Mouse (Mus musculus) testis, adult 2 months (tissue): ENCODE measurements around the gene Gpr33. TPM values are rescaled to one million over a fixed set of nuclear protein-coding genes. Genes with fewer than 3 reads are reported as not detected.

Experiments
- H3K27ac ChIP-seq: fragments of 200-500 bp; 2 replicates; pipeline ENCODE4 v1.5.1; 2012; ENCODE audit warnings: low read depth, low read length; ENCODE audit not compliant: control insufficient read depth, insufficient read depth
- H3K27me3 ChIP-seq: fragments of 200-500 bp; 2 replicates; pipeline ENCODE4 v1.6.1; 2012; ENCODE audit warnings: mild to moderate bottlenecking, low read length, moderate library complexity; ENCODE audit not compliant: control insufficient read depth, insufficient read depth
- H3K36me3 ChIP-seq: fragments of 200-500 bp; 2 replicates; pipeline ENCODE4 v1.6.1; 2012; ENCODE audit warnings: mild to moderate bottlenecking, low read length; ENCODE audit not compliant: control insufficient read depth, insufficient read depth
- H3K4me1 ChIP-seq: fragments of 200-500 bp; 2 replicates; pipeline ENCODE4 v1.6.1; 2012; ENCODE audit warnings: low read length; ENCODE audit not compliant: control insufficient read depth, insufficient read depth
- H3K4me3 ChIP-seq: fragments of 200-500 bp; 2 replicates; pipeline ENCODE4 v1.5.1; 2012; ENCODE audit warnings: low read depth, mild to moderate bottlenecking, low read length, moderate library complexity, mixed read lengths; ENCODE audit not compliant: control insufficient read depth
- CTCF ChIP-seq: fragments of 200-500 bp; IDR thresholded peaks from 2 replicates; pipeline ENCODE4 v1.5.1; 2012; ENCODE audit warnings: low read depth, mild to moderate bottlenecking, inconsistent platforms, low read length, moderate library complexity; ENCODE audit not compliant: control insufficient read depth, insufficient read depth, insufficient replicate concordance
- POLR2A ChIP-seq: fragments of 200-500 bp; IDR thresholded peaks from 2 replicates; pipeline ENCODE4 v1.6.1; 2012; ENCODE audit warnings: low read depth, mild to moderate bottlenecking, inconsistent platforms, low read length, moderate library complexity; ENCODE audit not compliant: control insufficient read depth
- polyA plus RNA-seq: library from polyadenylated mRNA; depleted of rRNA; stranded (reverse); fragments of >200 nt; gene quantifications from 2 replicates; pipeline ENCODE4 v1.2.3, GENCODE M21; 2012

The Gpr33 gene
- polyA plus RNA-seq, 1 experiment: 0.14 TPM

DNA sequence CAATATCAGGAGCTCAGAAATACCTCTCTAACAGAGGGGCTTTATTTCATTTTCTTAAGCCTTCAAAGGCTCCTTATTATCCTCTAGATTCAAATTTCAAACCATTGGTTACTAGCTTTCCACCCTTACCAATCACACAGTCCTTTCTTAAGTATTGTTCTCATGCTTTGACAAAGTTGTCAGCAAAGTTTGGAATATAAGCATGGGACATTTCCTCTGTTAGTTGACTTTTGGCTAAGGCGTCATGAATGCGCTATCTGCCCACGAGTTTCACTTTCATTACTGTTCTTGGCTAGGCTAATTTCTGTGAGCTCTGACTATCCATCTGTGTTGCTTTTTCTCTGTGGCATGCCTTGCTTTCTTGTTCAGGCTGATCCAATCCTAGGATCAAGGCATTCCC lies 25.1 kb downstream of the Gpr33 start:
- no peaks in the 10 kb centered on the region; the same call in 1 of the 2 replicates for H3K36me3 ChIP-seq
- H3K4me3 ChIP-seq: no peak overlapping the region
- H3K4me1 ChIP-seq: no peaks in the 10 kb centered on the region; the same call in 1 of the 2 replicates
- TF ChIP-seq CTCF (no peak), POLR2A (no peak)
- no peak overlapping the region for H3K27ac ChIP-seq
- no peaks in the 10 kb centered on the region for H3K27me3 ChIP-seq

DNA sequence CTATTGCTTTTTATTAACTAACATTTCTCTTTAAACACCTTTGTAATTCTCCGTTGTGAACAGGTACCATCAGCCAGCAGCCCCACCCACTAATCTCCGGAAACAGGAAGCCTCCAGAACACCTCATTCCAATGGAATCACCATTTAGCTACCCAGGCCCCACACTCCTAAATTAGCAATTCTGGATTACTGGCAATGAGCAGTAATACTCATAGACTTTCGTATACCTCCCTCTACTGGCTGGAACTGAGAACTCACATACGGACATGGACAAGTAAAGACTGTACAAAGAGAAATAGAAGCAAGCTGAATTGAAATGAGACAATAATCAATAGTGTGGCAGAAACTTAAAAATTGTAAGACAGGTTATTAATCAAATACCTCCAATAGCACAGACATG lies 26.3 kb downstream of the Gpr33 start:
- Histone ChIP-seq H3K36me3 (no peaks in the 10 kb centered on the region; the same call in 1 of the 2 replicates), H3K4me3 (no peak overlapping the region), H3K27ac (no peak overlapping the region), H3K4me1 (no peaks in the 10 kb centered on the region; the same call in 1 of the 2 replicates), H3K27me3 (no peaks in the 10 kb centered on the region)
- TF ChIP-seq CTCF (no peak), POLR2A (no peak)

GRCm38 (mm10) chr12:51998366-51998932 lies 29.4 kb downstream of the Gpr33 start:
- Histone ChIP-seq H3K27me3 (no peaks in the 10 kb centered on the region), H3K27ac (no peak overlapping the region), H3K36me3 (no peaks in the 10 kb centered on the region; the same call in 1 of the 2 replicates), H3K4me3 (no peak overlapping the region), H3K4me1 (no peaks in the 10 kb centered on the region)
- TF ChIP-seq CTCF (no peak), POLR2A (no peak)

- Histone ChIP-seq H3K27ac (no peak overlapping the region), H3K4me1 (no peaks in the 10 kb centered on the region), H3K36me3 (no peaks in the 10 kb centered on the region; the same call in 1 of the 2 replicates), H3K4me3 (no peak overlapping the region), H3K27me3 (no peaks in the 10 kb centered on the region)
- TF ChIP-seq CTCF (no peak), POLR2A (no peak)
Observed at GRCm38 (mm10) chr12:51995738-51996536, 31.9 kb downstream of the Gpr33 start.

GRCm38 (mm10) chr12:51990629-51991028 lies 37.2 kb downstream of the Gpr33 start:
- Histone ChIP-seq H3K27me3 (no peaks in the 10 kb centered on the region), H3K27ac (no peak overlapping the region), H3K36me3 (no peaks in the 10 kb centered on the region), H3K4me3 (no peak overlapping the region), H3K4me1 (no peaks in the 10 kb centered on the region)
- TF ChIP-seq CTCF (no peak), POLR2A (no peak)

GRCm38 (mm10) chr12:51988536-51988935 lies 39.3 kb downstream of the Gpr33 start:
- no peaks in the 10 kb centered on the region for H3K36me3 ChIP-seq
- no peak overlapping the region for H3K27ac ChIP-seq
- H3K4me1 ChIP-seq: no peaks in the 10 kb centered on the region
- no peak for TF ChIP-seq POLR2A
- no peak for TF ChIP-seq CTCF
- H3K4me3 ChIP-seq: no peak overlapping the region
- H3K27me3 ChIP-seq: no peaks in the 10 kb centered on the region

GRCm38 (mm10) chr12:51985826-51986225 lies 42.0 kb downstream of the Gpr33 start:
- no peaks in the 10 kb centered on the region for H3K36me3 ChIP-seq
- H3K27me3 ChIP-seq: no peaks in the 10 kb centered on the region
- no peak overlapping the region for H3K27ac ChIP-seq
- no peak overlapping the region for H3K4me3 ChIP-seq
- no peaks in the 10 kb centered on the region for H3K4me1 ChIP-seq
- no peak for TF ChIP-seq POLR2A
- TF ChIP-seq CTCF: no peak
